Mouse (Mus musculus) inflammation-experienced regulatory T-cells (primary cell): ENCODE results near the gene Ap1b1. TPM values are rescaled to one million over a fixed set of nuclear protein-coding genes. Genes with fewer than 3 reads are reported as not detected.

Experiments used
- polyA plus RNA-seq, 2 experiments: library from polyadenylated mRNA; unstranded; fragments of 100-300 nt; shearing (Covaris generic); gene quantifications; one replicate each; pipeline ENCODE4 v1.2.1; 2017

The Ap1b1 gene
- polyA plus RNA-seq = 100 to 1,000 TPM in 1 of 2 experiments, 10 to 100 TPM in 1; 87.7 to 127 TPM

GRCm38 (mm10) chr11:4986695-4987486 lies at the start of gene Ap1b1:
Gene Ap1b1, plus strand, starts transcription at chr11:4986824.

GRCm38 (mm10) chr11:4947813-4948174 lies 38.8 kb upstream of the Ap1b1 start, which contains the start of gene Nefh:
Gene Nefh, minus strand, starts transcription at chr11:4948064.

GRCm38 (mm10) chr11:5057856-5058641 lies 71.4 kb downstream of the Ap1b1 start, which contains the start of gene Rasl10a:
Gene Rasl10a, plus strand, starts transcription at chr11:5058128.

GRCm38 (mm10) chr11:5065056-5065821 lies 78.6 kb downstream of the Ap1b1 start, which contains the start of gene Gas2l1:
Gene Gas2l1, minus strand, starts transcription at chr11:5065327.

Other genes with a start within 250 kb of the Ap1b1 start
- gene Cabp7, start 240.0 kb upstream of the Ap1b1 start, polyA plus RNA-seq = under 1 TPM in 1 of 2 experiments, not detected in 1; 0.12 TPM
- gene Nf2, start 137.3 kb upstream of the Ap1b1 start, polyA plus RNA-seq = 10 to 100 TPM; 44.7 to 45.5 TPM
- 10 to 100 TPM; 31.1 to 34.4 TPM for gene Nipsnap1, start 112.9 kb upstream of the Ap1b1 start, polyA plus RNA-seq
- gene Thoc5, start 91.5 kb upstream of the Ap1b1 start, polyA plus RNA-seq = 10 to 100 TPM; 47.3 to 48.0 TPM
- 10 to 100 TPM in 1 of 2 experiments, 1 to 10 TPM in 1; 6.2 to 11.8 TPM for gene Nefh, start 38.8 kb upstream of the Ap1b1 start, polyA plus RNA-seq
- not detected for gene Rasl10a, start 71.3 kb downstream of the Ap1b1 start, polyA plus RNA-seq
- 10 to 100 TPM in 1 of 2 experiments, 1 to 10 TPM in 1; 5.1 to 12.5 TPM for gene Gas2l1, start 78.5 kb downstream of the Ap1b1 start, polyA plus RNA-seq
- 10 to 100 TPM in 1 of 2 experiments, 1 to 10 TPM in 1; 8.6 to 11.0 TPM for gene Rhbdd3, start 112.1 kb downstream of the Ap1b1 start, polyA plus RNA-seq
- 100 to 1,000 TPM; 654 to 738 TPM for gene Ewsr1, start 112.4 kb downstream of the Ap1b1 start, polyA plus RNA-seq
- gene Emid1, start 165.4 kb downstream of the Ap1b1 start, polyA plus RNA-seq = 1 to 10 TPM; 1.8 to 4.3 TPM